ENCODE assay signal across 13 mouse cellular contexts in genomic region chr4:105184924-105185323, GRCm38 (mm10).
"Had no signal": no experiment of that assay in that cellular context is flagged by ENCODE, and none has a peak within 500 bp of the region (broad histone marks: within the 10 kb centered on the region; RNA-seq: fewer than 3 reads in every experiment).

No protein-coding gene starts in this region.

- H3K36me3 ChIP-seq: kidney, embryonic 15.5 days; limb, embryonic 15.5 days; liver, embryonic 15.5 days; midbrain, embryonic 12.5 days; stomach, embryonic 15.5 days had no signal

- H3K4me2 ChIP-seq: kidney, embryonic 15.5 days; limb, embryonic 15.5 days; liver, embryonic 15.5 days; lung, embryonic 14.5 days; midbrain, embryonic 12.5 days; stomach, embryonic 15.5 days had no signal

- ATAC-seq: midbrain, embryonic 16.5 days had no signal

- H3K27ac ChIP-seq: kidney, embryonic 15.5 days; limb, embryonic 15.5 days; liver, embryonic 15.5 days; midbrain, embryonic 12.5 days; stomach, embryonic 15.5 days had no signal

- H3K4me3 ChIP-seq: kidney, embryonic 15.5 days; limb, embryonic 15.5 days; liver, embryonic 15.5 days; midbrain, embryonic 12.5 days; stomach, embryonic 15.5 days had no signal

- H3K9me3 ChIP-seq: kidney, embryonic 15.5 days; limb, embryonic 15.5 days; liver, embryonic 15.5 days; midbrain, embryonic 12.5 days; stomach, embryonic 15.5 days had no signal

- DNase-seq: kidney, postnatal 14 days; layer of hippocampus, postnatal 36 days; lung, embryonic 14.5 days; lung, postnatal 10 days; lung, postnatal 4 days; right cerebral cortex, postnatal 14 days; thymus, postnatal 4 days had no signal

- H3K9ac ChIP-seq: kidney, embryonic 15.5 days; limb, embryonic 15.5 days; liver, embryonic 15.5 days; lung, embryonic 14.5 days; midbrain, embryonic 12.5 days; stomach, embryonic 15.5 days had no signal

- H3K27me3 ChIP-seq: kidney, embryonic 15.5 days; limb, embryonic 15.5 days; liver, embryonic 15.5 days; midbrain, embryonic 12.5 days; stomach, embryonic 15.5 days had no signal
